Mouse (Mus musculus) liver, embryonic 14.5 days (tissue): ENCODE measurements around the gene Blcap. TPM values are rescaled to one million over a fixed set of nuclear protein-coding genes. Genes with fewer than 3 reads are reported as not detected.

Experiments
- ATAC-seq: fragments of 200-750 bp; cut with Nextera tagmentation; 2 replicates; pipeline ENCODE4 v1.8.0; 2017; ENCODE audit warnings: moderate number of reproducible peaks, mild to moderate bottlenecking, moderate library complexity; ENCODE audit not compliant: insufficient read depth
- DNase-seq, 3 experiments: peaks; one replicate each; pipeline ENCODE4 v3.0.0-alpha.2; 2012 to 2013; ENCODE audit warnings: low read depth in 3 of 3, low spot score in 3 of 3
- H3K27ac ChIP-seq: fragments of 300-500 bp; sonication (generic); 2 replicates; pipeline ENCODE4 v1.5.1; 2014; ENCODE audit warnings: moderate library complexity, mild to moderate bottlenecking, control low read depth, inconsistent platforms
- H3K27me3 ChIP-seq: fragments of 300-500 bp; sonication (generic); 2 replicates; pipeline ENCODE4 v1.6.1; 2014; ENCODE audit warnings: mild to moderate bottlenecking, low read length, moderate library complexity; ENCODE audit not compliant: control insufficient read depth, insufficient read depth
- H3K36me3 ChIP-seq: fragments of 300-500 bp; sonication (generic); replicated peaks from 2 replicates; pipeline ENCODE4 v1.6.1; 2014; ENCODE audit warnings: low read depth; ENCODE audit not compliant: control insufficient read depth, insufficient read depth
- H3K4me1 ChIP-seq, 2 experiments: fragments of 200-500 bp in 1 of 2; fragments of 300-500 bp in 1 of 2; sonication (generic) in 1 of 2; replicated peaks; 2 replicates each; pipeline ENCODE4 v1.6.1; 2012 to 2014; ENCODE audit warnings: antibody characterized with exemption in 1 of 2, inconsistent platforms in 1 of 2, low read length in 1 of 2; ENCODE audit not compliant: control insufficient read depth in 2 of 2, insufficient read depth in 2 of 2
- H3K4me2 ChIP-seq: fragments of 300-500 bp; sonication (generic); 2 replicates; pipeline ENCODE4 v1.6.1; 2014; ENCODE audit warnings: low read depth, mild to moderate bottlenecking, control low read depth, moderate library complexity
- H3K4me3 ChIP-seq, 2 experiments: fragments of 200-500 bp in 1 of 2; fragments of 300-500 bp in 1 of 2; sonication (generic) in 1 of 2; 2 replicates each; pipeline ENCODE4 v1.5.1; 2012 to 2014; ENCODE audit warnings: low read depth in 2 of 2, low read length in 2 of 2, mild to moderate bottlenecking in 2 of 2, control low read depth in 1 of 2, inconsistent platforms in 1 of 2, moderate library complexity in 1 of 2; ENCODE audit not compliant: insufficient read depth in 1 of 2
- H3K9ac ChIP-seq: fragments of 300-500 bp; sonication (generic); replicated peaks from 2 replicates; pipeline ENCODE4 v1.6.1; 2014; ENCODE audit warnings: mild to moderate bottlenecking, control low read depth, moderate library complexity
- H3K9me3 ChIP-seq: fragments of 300-500 bp; sonication (generic); 2 replicates; pipeline ENCODE4 v1.6.1; 2016; ENCODE audit warnings: low read length, mixed read lengths; ENCODE audit not compliant: control insufficient read depth
- CTCF ChIP-seq: IDR thresholded peaks from 2 replicates; pipeline ENCODE4 v1.5.1; 2016; ENCODE audit warnings: antibody characterized with exemption, low read depth, control low read depth
- EP300 ChIP-seq: IDR thresholded peaks from 2 replicates; pipeline ENCODE4 v1.6.1; 2016; ENCODE audit warnings: antibody characterized with exemption, low read depth
- whole genome bisulfite sequencing: fragments of 180-500 bp; shearing (Covaris S2); extraction: QIAGEN DNeasy Blood & Tissue Kit; methylation state at CpG from one replicate; pipeline ENCODE4 v1.1.7; 2014; ENCODE audit not compliant: insufficient replicate concordance; 5-methylcytosine and 5-hydroxymethylcytosine counted together
- polyA plus RNA-seq, 2 experiments: library from polyadenylated mRNA; depleted of rRNA in 1 of 2; stranded (reverse) in 1 of 2; unstranded in 1 of 2; fragments of >200 nt; fragmentation: Nextera tagmentation in 1 of 2; extraction: Ambion mirVana in 1 of 2; gene quantifications; 2 replicates each; pipeline versions ENCODE4 v1.2.1 to v1.2.3; 2012 to 2014

The Blcap gene
- polyA plus RNA-seq, 2 experiments, result 5.7 to 7.1 TPM

- TF ChIP-seq EP300, result no peak
- TF ChIP-seq CTCF, result no peak
- no peak overlapping the region for H3K4me3 ChIP-seq
- DNase-seq (no peak), ATAC-seq (no peak)
- no peaks in the 10 kb centered on the region for H3K9me3 ChIP-seq
- WGBS, result 52% methylated on average over 9 of the region's 9 CpGs
- no peaks in the 10 kb centered on the region for H3K36me3 ChIP-seq
- no peak overlapping the region for H3K9ac ChIP-seq
- H3K4me1 ChIP-seq, result peaks cover 0 to 12% of the 10 kb centered on the region in 2 experiments
- no peak overlapping the region for H3K4me2 ChIP-seq
- H3K27me3 ChIP-seq, result no peaks in the 10 kb centered on the region
- H3K27ac ChIP-seq, result no peak overlapping the region
Observed at GRCm38 (mm10) chr2:157569796-157570485, 1.1 kb downstream of the Blcap start.

DNA sequence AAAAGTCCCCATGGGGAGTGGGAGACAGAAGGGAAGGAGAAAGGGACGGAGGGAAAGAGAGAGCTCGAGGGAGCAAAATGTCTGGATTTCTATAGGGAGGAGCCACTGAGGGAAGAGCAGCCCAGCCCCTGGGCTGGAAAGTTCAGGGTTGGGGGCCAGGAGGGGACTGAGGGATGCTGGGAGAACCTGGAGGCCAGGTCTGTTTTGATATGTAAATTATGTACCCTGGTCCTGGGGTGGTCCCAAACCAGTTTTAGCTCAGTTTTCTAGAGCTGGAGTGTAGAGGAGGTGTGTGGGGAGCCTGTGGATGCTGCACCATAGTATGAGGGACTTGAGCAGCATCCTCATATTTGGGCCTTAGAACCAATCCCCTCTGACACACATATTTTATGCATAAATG, 2.2 kb downstream of the Blcap start:
- no peak overlapping the region for H3K27ac ChIP-seq
- no peak overlapping the region for H3K4me3 ChIP-seq
- DNase-seq, result no peak
- ATAC-seq, result no peak
- no peak overlapping the region for H3K9ac ChIP-seq
- H3K9me3 ChIP-seq, result no peaks in the 10 kb centered on the region
- peaks cover 0 to 12% of the 10 kb centered on the region in 2 experiments for H3K4me1 ChIP-seq
- no peak for TF ChIP-seq CTCF
- no peak for TF ChIP-seq EP300
- H3K36me3 ChIP-seq, result no peaks in the 10 kb centered on the region
- no peak overlapping the region for H3K4me2 ChIP-seq
- H3K27me3 ChIP-seq, result no peaks in the 10 kb centered on the region
- WGBS, result 36% methylated on average over 2 of the region's 2 CpGs

GRCm38 (mm10) chr2:157567235-157567961, 3.7 kb downstream of the Blcap start:
- peak overlapping the region; percentile 81 for H3K4me2 ChIP-seq
- WGBS, result 57% methylated on average over 11 of the region's 11 CpGs
- no peak for ATAC-seq
- H3K9me3 ChIP-seq, result no peaks in the 10 kb centered on the region
- no peaks in the 10 kb centered on the region for H3K27me3 ChIP-seq
- DNase-seq, result no peak
- H3K36me3 ChIP-seq, result no peaks in the 10 kb centered on the region
- TF ChIP-seq EP300 (no peak), CTCF (no peak)
- H3K4me1 ChIP-seq, result peaks cover 0 to 12% of the 10 kb centered on the region in 2 experiments
- H3K27ac ChIP-seq, result no peak overlapping the region
- peak overlapping the region; percentile 77 to 86; a peak in 2 of 4 replicates for H3K4me3 ChIP-seq
- H3K9ac ChIP-seq, result no peak overlapping the region

DNA sequence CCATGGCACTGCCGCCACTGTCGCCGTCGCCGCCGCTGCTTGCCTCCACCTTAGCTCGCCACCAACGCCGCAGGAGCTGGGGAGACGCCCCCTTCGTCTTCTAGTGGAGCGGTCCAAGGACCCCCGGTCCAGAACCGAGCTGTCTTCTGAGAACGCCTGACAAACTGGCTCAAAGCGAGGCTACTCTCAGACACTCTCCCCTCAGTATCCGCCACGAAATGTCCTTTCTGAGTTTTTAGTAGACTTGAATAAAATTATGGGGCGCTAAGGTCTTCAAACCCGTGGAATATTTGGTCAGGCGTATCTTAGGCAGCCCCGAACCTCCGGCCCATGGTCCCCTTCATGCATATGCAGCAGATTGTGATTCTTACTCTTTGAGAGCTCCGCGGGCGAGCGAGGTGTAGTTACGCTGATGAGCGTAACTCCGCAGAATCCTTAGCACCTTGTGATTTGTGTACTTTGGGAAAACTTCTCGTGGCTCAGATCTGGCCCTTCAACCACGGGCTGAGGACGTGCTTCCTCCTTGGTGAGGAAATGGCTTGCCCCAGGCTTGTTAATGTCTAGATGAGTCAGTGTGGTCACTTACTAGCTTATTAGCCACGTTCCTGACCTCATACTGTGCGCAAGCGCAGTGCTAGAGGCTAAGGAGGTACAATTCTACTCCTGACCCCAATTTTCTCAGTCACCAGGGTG, 4.7 kb downstream of the Blcap start:
- peak; percentile 59 to 63 (median 61) for DNase-seq
- under 1% methylated on average over 36 of the region's 36 CpGs for WGBS
- H3K27me3 ChIP-seq, result no peaks in the 10 kb centered on the region; the same call in 1 of the 2 replicates
- H3K4me1 ChIP-seq, result peaks cover 0 to 12% of the 10 kb centered on the region in 2 experiments
- no peaks in the 10 kb centered on the region for H3K9me3 ChIP-seq
- TF ChIP-seq EP300 (peak; percentile 56; the same call in 1 of the 2 replicates), CTCF (no peak)
- H3K9ac ChIP-seq, result peak overlapping the region; percentile 77
- peak overlapping the region; percentile 1 for H3K27ac ChIP-seq
- H3K4me3 ChIP-seq, result peak overlapping the region; percentile 77 to 86
- ATAC-seq, result peak; percentile 86
- no peaks in the 10 kb centered on the region for H3K36me3 ChIP-seq
- peak overlapping the region; percentile 81 for H3K4me2 ChIP-seq

DNA sequence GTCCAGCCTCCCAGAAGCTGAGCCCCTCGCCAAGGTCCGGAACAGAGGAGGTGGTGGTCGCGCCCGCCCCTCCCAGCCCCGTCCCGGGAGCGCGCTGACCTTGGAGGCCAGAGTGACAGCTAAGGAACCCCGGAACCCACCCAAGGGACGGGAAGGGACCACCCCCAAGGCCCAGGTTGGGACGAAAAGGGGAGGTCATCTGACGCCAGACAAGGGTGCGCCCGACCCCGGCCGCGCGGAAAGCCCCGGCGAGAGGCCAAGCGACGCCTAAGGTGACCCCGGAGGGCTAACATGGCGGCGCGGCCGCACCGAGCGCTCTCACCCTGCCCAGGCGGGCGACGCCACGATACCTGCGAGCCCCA, 5.2 kb downstream of the Blcap start:
- Histone ChIP-seq H3K9me3 (no peaks in the 10 kb centered on the region), H3K27ac (no peak overlapping the region), H3K4me2 (peak overlapping the region; percentile 81), H3K36me3 (no peaks in the 10 kb centered on the region), H3K9ac (peak overlapping the region; percentile 77), H3K4me1 (peaks cover 0 to 12% of the 10 kb centered on the region in 2 experiments), H3K27me3 (peaks cover 5% of the 10 kb centered on the region), H3K4me3 (peak overlapping the region; percentile 77 to 86)
- no peak for TF ChIP-seq EP300
- TF ChIP-seq CTCF, result no peak
- 0% methylated on average over 35 of the region's 35 CpGs for WGBS
- ATAC-seq (no peak; the same call in 1 of the 2 replicates), DNase-seq (no peak)
